Mouse (Mus musculus) telencephalon, adult 2 months (tissue): ENCODE data around the gene Rps6ka5.

Experiments used
- DNase-seq: peaks from one replicate; pipeline ENCODE4 v3.0.0-alpha.2; 2011; ENCODE audit warnings: low read depth, low spot score

The Rps6ka5 gene

DNA sequence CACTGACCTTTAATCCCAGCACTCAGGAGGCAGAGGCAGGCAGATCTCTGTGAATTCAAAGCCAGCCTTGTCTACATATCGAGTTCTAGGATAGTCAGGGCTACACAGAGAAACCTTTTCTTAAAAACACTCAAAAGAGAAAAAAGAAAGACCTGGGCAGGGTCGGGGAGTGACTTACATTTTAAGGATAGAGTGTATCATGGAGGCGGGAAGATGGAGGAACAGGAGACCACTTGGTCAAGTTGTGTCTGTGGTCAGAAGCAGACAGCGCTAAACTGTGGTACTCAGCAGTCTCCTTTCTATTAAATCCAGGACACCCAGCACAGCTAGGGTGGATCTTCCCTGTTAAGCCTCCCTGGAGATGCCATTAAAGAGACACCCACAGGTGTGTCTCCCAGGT lies at the start of gene Rps6ka5:
Gene Rps6ka5 (minus strand): TSS at position 333 of the 400 bp plus-strand sequence.
- DNase-seq: no peak

DNA sequence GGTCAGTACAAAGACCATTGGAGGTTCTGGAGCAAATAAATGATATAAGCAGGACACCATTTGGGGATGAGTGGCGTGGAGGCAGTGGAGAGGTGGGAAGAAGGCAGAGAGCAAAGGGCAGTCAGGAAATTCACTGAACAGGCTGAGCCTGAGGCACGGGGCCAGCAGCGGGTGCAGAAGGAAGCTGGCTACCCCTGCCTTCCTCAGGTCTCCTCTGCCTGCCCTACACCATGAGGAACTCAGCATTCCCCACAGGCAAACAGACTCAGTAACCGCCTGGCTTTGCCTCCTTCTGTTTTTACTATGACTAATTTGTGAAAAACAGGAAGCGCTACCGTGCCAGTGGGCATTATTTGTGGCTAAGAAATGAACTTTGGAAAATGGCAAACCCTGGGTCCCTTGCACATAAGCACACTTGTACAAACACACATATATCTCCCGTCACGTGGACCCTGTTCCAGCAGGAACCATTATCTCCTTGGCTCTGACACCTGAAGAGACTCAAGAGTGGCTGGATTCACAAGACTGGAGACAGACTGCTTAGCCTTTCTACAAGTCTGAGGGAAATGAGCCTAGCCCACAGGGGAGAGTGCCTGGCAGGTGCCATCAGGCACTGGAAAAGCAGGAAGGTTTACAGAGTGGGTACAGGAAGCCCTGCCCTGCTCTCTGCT lies 49.3 kb upstream of the Rps6ka5 start:
- DNase-seq: no peak

DNA sequence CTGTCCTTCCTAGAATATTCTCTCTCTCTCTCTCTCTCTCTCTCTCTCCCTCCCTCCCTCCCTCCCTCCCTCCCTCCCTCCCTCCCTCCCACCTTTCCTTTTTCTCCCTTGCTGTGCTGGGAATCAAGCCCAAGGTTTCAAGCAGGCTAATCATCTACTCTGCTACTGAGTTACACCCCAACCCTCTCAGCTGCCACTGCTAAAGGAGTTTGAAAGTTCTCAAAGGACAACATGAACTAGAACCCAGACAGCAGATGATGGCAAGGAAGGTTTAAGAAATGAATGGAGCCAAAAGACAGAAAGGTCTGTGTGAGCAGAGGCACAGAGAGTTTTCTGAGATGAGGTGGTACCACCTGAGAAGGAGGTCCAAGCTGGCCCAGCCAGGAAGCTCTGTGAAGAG lies 48.5 kb upstream of the Rps6ka5 start:
- DNase-seq: no peak

DNA sequence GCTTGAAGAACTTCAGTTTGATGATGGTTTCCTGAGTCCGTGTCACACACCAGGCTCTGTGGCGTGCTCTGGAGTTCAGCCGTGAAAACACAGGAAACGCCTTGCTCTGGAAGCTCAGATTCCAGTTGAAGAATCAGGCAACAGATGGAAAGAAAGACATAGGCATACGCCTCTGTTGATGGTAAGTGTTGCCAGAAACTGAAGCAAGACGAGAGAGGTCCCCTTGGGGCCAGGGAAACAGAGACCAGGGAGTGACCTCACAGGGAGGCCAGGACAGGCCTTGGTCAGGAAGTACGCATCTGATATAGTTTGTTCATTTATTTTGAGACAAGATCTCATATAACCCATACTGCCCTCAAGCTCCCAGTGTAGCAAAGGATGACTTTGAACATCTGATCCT lies 48.0 kb upstream of the Rps6ka5 start:
- no peak for DNase-seq

DNA sequence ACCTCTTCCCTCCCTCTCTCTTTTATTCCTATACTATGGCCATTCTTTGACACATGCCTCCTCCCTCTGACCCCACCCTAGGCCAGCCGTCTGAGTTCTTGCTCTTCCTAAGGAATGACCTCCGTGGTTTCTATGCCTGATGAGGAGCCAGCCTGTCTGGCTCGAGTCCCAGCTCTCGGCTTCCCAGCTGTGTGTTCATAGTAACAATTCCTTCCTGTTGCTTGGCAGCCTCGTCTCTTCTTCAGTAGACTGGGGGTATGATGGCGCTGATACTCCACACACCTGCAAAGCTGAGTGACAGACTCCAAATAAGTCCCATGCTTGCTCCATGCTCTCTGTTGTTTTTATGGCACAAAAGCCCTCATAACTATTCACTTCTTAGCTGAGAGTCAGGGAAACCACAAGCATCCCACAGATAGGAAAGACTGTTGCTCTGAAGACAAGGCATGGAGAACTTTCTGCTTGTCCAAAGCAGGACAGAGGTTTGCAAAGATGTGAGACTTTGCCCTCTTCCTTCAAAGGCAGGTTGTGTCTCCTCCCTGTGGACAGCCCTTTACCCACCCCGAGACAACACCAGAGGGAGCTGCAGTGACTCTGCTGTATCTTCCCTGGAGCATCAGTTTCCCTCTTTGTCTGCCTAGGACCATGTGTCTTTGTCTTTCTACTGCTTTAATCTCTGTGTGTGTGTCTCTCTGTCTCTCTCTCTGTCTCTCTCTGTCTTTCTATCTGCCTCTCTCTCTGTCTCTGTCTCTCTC lies 45.6 kb upstream of the Rps6ka5 start:
- DNase-seq: no peak

DNA sequence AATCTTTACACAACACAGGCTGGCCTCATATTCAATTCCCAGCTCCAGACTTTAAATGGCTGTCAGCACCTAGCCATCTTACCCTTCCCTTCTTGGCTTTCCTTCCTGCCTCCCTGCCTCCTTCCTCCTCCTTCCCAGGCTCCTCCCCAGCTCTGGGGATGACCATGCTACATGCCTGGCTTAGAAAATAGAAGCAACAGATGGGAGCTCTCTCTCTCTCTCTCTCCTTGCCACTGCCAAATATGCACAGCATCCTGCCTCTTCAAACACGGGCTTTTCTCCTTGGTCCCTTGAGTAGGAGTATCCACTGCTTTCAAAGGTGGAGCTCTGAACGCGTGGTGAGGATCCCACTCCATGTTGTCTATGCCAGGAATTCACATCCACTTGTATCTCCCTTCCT lies 44.0 kb upstream of the Rps6ka5 start:
- peak; percentile 68 for DNase-seq

DNA sequence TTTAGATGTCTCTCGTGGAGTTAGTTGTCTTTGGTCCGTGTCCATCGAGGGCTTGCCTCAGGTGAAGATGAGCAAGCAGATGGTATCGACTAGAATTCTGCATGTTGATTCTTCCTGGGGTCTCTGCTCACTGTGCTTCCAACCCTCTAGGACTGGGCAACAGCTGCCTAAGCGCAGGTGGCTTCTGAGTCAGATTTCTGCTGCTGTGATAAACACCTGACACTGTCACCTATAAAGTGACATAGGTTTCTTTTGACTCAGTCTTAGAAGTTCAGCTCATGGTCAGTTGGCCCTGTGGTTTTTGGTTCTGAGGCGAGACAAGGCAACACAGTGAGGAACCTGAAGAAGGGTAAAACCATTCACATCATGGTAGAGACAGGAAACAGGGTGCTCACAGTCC lies 43.1 kb upstream of the Rps6ka5 start:
- DNase-seq: no peak

DNA sequence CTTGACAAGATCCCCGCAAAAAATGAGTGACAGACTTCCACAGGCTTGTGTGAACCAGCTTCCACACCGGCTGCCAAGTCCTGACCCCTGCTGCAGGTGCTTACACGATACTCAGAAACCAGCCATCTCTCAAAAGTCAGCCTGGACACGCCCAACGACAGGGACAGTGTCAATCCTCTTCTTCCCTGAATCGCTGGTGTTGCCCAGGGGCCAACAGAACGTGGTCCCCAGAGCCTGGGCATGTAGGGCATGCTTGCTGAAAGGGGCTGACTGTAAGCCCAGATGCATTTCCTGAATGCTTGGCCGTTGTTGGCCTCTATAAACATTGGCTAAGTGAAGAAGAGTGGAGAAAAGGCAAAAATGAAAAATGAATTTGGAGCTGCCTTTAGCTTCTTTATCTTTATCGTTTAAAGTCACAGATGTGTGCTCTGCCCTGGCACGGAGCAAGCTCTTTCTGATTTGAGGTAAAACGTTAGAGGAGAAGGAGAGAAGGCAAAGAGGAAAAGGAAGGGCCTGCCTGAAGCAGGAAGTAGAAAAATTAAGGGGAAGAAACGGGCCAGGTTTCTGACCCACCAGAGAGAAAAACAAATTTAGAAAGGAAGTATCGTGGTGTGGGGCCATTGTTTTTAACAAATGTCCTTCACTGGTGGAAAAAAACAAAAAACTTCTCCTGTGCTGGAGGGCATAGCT lies 37.7 kb upstream of the Rps6ka5 start:
- no peak for DNase-seq

DNA sequence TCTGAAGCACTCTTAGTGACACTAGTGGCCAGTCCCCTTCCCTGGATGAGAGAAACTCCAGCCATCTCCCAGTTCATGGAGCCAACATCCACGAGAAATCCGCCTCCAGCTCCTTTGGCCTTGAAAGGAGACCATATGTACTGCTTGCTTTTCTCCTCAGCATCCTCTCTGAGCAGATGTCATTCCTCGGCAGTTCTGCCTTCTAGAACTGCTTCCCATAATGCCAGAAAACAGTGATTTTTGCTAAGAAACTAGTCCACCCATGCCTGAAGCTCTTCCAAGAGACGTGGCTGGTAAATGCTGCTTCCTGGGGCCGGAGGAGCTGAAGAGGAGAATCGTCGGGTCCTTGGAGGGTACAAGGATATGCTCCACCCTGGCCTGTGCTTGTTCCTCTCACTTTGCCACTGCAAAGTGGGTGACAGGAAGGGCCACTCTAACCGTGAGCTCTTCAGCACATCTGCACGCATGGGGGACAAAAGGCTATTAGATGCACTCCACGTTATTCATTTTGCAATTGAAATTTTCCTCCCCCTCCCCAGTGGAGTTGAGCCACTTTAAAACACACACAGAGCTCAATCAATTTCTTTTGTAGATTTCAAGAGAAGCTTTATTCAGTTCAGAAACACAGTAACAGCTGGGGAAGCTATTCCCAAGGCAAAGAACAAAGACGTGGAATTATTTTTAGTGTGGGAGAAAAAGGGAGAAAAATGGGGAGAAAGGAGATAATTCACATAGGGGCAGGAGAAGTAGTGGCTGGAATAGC lies 36.1 kb upstream of the Rps6ka5 start:
- peak; percentile 79 for DNase-seq

DNA sequence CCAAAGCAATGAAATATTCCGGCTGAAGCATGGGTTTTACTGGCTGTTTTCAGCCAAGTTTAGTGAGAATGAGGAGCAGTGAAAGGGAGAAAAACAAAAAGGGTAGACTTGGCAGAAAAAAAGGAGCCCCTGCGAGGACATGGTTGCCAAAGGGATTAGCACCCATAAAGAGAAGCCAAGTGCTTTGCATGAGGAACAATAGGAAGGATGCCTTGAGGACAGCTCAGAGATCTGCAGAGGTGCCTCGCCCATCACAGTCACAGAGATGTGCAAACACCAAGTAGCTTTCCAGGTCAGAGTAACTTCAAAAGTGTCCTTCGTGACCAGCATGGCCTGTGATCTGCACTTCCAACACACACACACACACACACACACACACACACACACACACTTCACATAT lies 30.6 kb upstream of the Rps6ka5 start:
- no peak for DNase-seq

DNA sequence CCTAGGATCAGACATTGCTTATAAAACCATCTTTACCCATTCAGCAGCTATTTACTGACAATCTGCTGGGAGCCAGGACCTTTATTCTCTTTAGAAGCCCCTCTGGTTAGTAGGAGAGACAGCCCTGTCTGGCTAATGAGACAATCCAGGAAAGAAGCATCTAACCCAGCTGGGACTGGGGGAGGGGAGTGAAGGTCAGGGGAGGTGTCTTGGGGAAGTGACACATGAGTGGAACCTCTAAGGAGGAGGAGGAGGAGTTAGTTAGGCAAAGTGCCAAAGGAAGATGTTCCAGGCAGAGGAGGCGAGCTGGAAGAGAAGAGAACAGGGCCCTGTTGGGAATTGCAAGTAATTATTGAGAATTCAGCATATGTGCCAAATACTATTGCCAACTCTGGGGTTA lies 26.9 kb upstream of the Rps6ka5 start:
- no peak for DNase-seq

DNA sequence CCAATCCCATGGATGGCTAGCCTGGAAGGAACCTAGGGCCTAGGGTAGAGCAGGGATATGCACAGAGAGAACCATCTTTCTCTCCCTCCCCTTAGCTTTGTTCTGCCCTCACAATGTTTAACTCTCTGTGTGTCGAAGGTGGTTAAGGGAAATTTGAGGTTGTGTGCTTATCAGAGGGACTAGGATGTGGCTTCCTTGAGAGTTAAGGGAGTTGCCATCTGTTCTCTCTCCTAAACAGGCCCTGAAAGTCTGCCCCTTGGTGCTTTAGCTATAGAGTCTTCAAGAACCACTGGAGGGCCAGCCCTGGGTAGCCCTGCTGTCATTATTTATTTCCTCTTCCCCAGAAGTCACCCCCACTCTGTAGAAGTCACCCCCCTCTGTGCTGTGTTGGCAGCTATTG lies 26.2 kb upstream of the Rps6ka5 start:
- no peak for DNase-seq

DNA sequence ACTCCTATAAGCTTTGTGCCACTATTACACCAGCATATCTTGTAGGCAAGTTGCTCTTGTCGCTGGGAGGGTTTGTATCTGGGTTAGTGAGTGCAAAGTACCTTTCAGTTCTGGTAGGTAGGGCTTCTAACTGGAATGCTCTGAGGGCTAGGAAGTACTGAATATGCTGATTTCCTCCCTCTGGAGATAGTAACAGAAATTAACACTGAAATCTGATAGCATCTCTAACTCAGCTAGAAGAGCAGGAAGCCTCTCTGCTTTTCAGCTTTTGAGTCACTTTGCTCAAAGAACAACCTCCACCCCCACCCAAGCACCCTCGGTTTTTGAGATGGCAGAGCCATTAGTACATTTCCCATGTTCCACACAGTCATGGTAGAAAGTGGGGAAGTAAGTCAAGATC lies 15.7 kb upstream of the Rps6ka5 start:
- no peak for DNase-seq

DNA sequence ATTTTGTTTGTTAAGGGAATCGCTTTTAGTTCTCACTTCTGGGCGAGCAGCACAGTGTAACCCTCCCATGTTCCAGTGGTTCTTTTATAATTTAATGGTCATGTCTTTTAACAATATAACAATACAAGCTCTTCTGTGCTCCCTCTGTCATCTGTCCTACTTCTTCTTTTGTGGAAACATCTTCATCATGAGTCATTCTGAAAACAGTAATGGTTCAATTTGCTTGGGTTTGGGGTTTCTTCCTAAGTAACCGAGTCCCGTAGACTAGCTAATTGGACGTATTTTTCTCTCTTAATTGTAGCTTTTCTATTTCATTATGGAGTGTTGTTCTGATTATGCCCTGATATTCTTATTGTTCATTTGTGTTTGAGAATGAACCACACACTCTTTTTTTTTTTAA lies 13.5 kb upstream of the Rps6ka5 start:
- no peak for DNase-seq

DNA sequence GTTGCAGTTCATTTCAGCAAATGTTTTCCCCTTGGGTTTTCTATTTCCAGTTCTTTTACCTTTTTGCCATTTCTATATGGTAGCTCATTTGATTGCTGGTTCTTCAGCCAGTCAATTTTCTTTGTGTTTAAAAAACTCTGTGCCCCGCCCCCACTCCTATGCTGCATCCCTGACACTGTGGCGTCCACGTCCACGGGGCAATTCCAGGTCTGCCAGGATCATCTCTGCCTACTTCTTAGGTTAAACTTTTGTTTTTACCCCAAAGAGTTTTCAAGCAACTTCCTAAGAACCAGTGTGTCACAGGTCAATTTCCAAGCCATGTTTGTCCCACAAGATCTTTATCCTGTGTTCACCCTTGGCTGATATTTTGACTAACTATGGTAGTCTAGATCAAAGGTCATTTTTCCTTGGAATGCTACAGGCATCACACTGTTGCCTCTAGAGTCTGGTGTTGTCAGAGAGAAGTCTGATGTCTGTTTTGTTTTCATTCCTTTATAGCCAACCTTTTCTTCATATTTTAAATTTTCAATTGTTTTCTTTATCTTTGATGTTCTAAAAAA lies 12.3 kb upstream of the Rps6ka5 start:
- DNase-seq: no peak

DNA sequence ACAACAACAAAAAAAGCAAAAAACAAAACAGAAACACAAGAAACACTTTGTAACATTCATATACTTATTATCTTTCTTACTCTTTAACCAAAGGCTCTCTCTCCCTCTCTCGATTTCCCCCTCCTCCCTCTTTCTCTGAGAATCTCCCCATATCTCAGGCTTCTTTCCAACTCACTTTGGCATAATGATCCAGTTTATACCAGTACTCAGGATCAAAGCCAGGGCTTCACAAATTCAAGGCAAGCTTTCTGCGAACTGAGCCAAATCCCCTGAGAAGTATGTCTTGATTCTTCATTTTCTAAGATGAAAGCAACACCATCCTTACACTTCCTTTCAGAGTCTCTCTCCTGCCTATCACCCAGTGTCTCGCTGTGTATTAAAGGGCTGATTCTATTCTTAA lies 11.7 kb upstream of the Rps6ka5 start:
- no peak for DNase-seq

DNA sequence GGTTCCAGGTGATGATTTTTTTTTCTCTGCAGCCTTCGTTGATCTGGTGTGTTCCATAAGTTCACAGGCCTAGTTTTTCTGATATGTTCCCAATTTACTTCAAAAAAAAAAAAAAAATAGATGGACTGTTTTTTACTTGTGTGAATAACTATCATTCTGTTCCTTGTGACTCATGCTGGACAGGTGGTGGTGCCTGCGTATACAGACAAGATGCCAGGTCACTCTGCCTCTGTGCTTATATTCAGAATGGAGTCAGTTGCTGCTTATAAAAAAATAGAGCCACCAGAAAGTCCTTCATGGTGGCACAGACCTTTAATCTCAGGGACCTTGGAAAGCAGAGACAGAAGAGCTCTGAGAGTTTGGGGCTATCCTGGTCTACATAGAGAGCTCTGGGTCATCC lies 8.8 kb upstream of the Rps6ka5 start:
- no peak for DNase-seq

DNA sequence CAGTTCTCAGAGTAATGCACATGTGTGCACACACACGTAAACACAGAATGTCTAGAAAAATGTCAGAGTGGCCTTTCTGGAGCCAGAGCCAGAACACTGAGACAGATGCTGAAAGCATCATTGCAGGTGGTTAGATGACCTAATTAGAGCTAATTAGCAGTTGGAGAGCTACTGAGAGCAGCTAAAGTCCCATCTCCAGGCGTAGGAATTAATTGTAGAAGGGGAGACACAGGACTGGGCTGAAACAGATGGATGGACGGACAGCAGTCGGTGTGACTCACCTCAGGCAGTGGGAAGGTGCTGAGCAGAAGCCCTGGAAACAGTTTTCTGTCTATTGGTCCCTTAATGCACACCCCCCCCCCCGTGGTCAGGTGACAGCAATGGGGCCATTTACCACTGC lies 8.4 kb upstream of the Rps6ka5 start:
- no peak for DNase-seq

DNA sequence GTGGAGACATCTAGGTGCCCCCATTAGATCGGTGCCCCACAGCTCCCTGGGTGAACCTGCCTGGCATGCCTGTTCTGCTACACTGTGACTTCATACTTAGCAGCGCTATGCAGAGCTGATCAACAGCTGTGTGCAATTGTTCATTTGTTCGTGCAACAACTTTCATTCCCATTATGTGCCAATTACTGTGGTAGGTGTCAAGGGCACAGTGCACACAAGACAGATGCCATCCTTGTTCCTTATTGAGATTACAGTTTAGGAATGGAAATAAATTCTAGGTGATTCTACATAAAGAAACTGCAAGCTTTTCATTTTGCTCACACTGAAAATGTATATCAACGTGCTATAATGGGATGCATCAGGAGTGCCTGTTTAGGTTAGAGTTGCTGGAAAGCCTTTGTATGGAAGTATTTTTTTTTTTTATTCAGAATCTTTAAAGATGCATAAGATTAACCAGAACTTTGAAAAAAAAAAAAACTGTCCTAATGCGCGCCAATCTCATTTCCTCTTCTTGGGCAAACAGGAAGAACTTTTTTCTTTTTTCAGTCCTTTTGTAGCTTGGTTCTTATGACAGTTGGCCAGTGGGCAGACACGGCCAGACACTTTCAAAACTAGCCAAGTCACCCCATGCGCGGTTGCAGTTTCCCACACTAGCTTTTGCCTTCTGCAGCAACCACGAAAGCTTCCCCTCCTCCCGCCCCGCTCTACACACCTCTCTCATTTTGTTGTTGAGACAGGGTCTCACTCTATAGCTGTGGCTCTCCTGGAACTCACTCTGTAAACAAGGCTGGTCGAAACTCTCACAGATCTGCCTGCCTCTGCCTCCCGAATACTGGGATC lies 2.1 kb upstream of the Rps6ka5 start:
- no peak for DNase-seq

DNA sequence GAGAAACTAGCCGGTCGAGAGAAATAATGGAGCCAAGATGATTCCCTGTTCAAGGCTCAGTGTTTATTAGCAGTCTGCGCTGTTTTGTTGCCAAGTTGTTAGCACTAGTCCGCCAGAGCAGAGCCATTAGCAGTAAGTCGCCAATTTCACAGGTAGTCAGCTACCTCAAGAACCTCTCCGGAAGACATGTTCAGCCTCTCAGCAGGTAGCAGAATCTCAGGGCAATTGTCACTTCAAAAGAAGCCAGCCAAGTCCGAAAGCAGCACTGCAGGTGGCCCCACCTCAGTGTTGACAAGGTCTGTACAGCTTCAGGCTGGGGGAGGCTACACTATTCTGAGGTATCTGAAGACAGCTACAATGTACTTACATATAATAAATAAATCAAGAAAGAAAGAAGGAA lies 1.1 kb upstream of the Rps6ka5 start:
- no peak for DNase-seq

DNA sequence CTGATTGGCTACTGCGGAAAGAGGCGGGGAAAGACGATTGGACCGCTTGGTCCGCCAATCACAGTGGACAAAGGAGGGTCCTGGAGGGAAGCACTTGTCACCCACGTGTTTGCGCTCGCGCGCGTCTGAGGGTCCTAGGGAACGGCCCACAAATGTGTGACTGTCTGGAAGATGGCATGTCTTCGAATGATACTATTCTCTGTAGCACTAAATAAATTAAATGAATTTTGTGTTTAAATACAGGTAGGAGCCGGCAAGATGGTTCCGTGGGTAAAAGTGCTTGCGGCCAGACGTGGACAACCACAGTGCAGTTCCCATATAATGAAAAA lies 1.4 kb downstream of the Rps6ka5 start:
- no peak for DNase-seq
